Comparison of ENCODE assay signal across 8 mouse cellular contexts in the genomic region with DNA sequence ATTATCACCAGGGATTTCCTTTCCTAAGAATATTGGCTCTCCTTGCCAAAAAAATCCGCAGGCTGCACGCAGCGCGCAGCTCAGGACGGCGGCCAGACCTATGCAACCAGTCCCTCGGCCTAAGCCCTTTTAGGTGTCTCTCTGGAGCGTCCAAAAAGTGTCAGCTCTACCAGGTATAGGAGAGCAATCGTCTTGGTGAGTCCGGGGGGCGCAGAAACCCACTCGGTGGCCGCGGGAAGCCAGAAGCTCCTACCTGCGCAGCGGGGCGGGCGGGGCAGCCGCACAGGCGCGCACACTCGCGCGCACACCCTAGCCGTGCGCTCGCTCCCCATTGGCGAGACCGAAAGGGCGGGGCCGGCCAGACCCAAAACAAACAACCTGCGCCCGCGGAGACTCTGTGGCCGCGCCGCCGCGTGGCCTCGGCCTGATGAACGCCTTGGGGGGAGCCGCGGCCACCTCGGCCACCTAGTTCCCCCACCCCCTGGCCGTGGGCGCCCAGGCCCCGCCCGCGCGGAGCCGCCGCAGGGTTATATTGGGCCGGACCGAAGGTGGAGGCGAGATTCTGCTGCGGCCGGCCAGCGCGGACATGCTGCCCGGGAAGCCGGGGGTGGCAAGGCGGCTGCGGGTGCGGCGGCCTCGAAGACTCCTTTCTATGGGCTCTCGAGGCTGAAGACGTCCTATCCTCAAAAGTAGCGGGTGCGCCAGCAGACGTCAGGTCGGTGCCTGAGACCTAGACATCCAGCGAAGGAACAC. TPM values are rescaled to one million over a fixed set of nuclear protein-coding genes. Genes with fewer than 3 reads are reported as not detected.
DNase-seq lines count a peak whose midpoint lies in the region; ATAC-seq and TF ChIP-seq lines count a peak whose summit lies in the region.
"Had no signal": no experiment of that assay in that cellular context is flagged by ENCODE, and none has a peak within 500 bp of the region (broad histone marks: within the 10 kb centered on the region; RNA-seq: fewer than 3 reads in every experiment).

No protein-coding gene starts in this region.

- ATAC-seq in forebrain, embryonic 16.5 days = peak; percentile 32
- no peak for ATAC-seq in limb, embryonic 15.5 days (ENCODE audit: insufficient number of reproducible peaks, low FRiP score, low TSS enrichment, low read depth)
- peak; percentile 28 for ATAC-seq in midbrain, embryonic 13.5 days
- peak; percentile 92 for ATAC-seq in stomach, embryonic 16.5 days (ENCODE audit: insufficient read depth, low FRiP score)

- no peak overlapping the region for H3K27ac ChIP-seq in ES-E14 (ENCODE audit: insufficient read depth, low read depth, low read length, poor library complexity, severe bottlenecking)
- no peak overlapping the region; the same call in 1 of the 2 replicates for H3K27ac ChIP-seq in forebrain, embryonic 16.5 days (ENCODE audit: low read length)
- H3K27ac ChIP-seq in limb, embryonic 15.5 days = no peak overlapping the region
- H3K27ac ChIP-seq in midbrain, embryonic 13.5 days = no peak overlapping the region
- H3K27ac ChIP-seq in stomach, embryonic 16.5 days (ENCODE audit: low read length) = peak overlapping the region; percentile 94

- H3K4me1 ChIP-seq in ES-E14 (ENCODE audit: control insufficient read depth in 2 of 2, insufficient read depth in 2 of 2, low read length in 2 of 2, poor library complexity in 1 of 2) = peaks cover 0 to 4% of the 10 kb centered on the region in 2 experiments; a peak in 1 of 4 replicates
- H3K4me1 ChIP-seq in forebrain, embryonic 16.5 days (replicated peaks; ENCODE audit: control insufficient read depth, insufficient read depth, low read length) = peaks cover 28% of the 10 kb centered on the region
- H3K4me1 ChIP-seq in limb, embryonic 15.5 days = peaks cover 30% of the 10 kb centered on the region
- peaks cover 26% of the 10 kb centered on the region for H3K4me1 ChIP-seq in midbrain, embryonic 13.5 days (replicated peaks)
- peaks cover 11% of the 10 kb centered on the region for H3K4me1 ChIP-seq in stomach, embryonic 16.5 days (ENCODE audit: control insufficient read depth, insufficient read depth, low read length)

- peak; percentile 40 for DNase-seq in ES-E14 (ENCODE audit: low read depth, low spot score)
- peak; percentile 78 to 79 for DNase-seq in adrenal gland, postnatal 36 days
- peak; percentile 48 for DNase-seq in induced T-regulatory cell, adult 2 months (ENCODE audit: low read depth)

- H3K9me3 ChIP-seq in ES-E14 (ENCODE audit: control insufficient read depth, insufficient read depth, low read depth, low read length) = no peaks in the 10 kb centered on the region
- no peaks in the 10 kb centered on the region for H3K9me3 ChIP-seq in forebrain, embryonic 16.5 days (ENCODE audit: control insufficient read depth, low read length)
- no peaks in the 10 kb centered on the region for H3K9me3 ChIP-seq in limb, embryonic 15.5 days
- H3K9me3 ChIP-seq in midbrain, embryonic 13.5 days = no peaks in the 10 kb centered on the region
- H3K9me3 ChIP-seq in stomach, embryonic 16.5 days (replicated peaks; ENCODE audit: control insufficient read depth, low read length) = no peaks in the 10 kb centered on the region

- H3K4me2 ChIP-seq in forebrain, embryonic 16.5 days (ENCODE audit: low read length) = peak overlapping the region; percentile 98
- H3K4me2 ChIP-seq in limb, embryonic 15.5 days = peak overlapping the region; percentile 99
- H3K4me2 ChIP-seq in midbrain, embryonic 13.5 days (replicated peaks) = peak overlapping the region; percentile 97
- peak overlapping the region; percentile 95 for H3K4me2 ChIP-seq in stomach, embryonic 16.5 days (ENCODE audit: low read depth, low read length)

- no peaks in the 10 kb centered on the region for H3K36me3 ChIP-seq in ES-E14 (ENCODE audit: control insufficient read depth, insufficient read depth, low read length, poor library complexity, severe bottlenecking)
- no peaks in the 10 kb centered on the region for H3K36me3 ChIP-seq in forebrain, embryonic 16.5 days (ENCODE audit: control insufficient read depth, insufficient read depth)
- no peaks in the 10 kb centered on the region for H3K36me3 ChIP-seq in limb, embryonic 15.5 days
- H3K36me3 ChIP-seq in midbrain, embryonic 13.5 days = no peaks in the 10 kb centered on the region
- no peaks in the 10 kb centered on the region for H3K36me3 ChIP-seq in stomach, embryonic 16.5 days (ENCODE audit: control insufficient read depth, insufficient read depth, low read length)

- H3K9ac ChIP-seq in ES-E14 (ENCODE audit: insufficient read depth, low read depth, low read length, poor library complexity, severe bottlenecking) = 0 out of 2 replicates have a peak overlapping the region, but pooled peaks have one; percentile 1
- peak overlapping the region; percentile 54 for H3K9ac ChIP-seq in forebrain, embryonic 16.5 days (replicated peaks; ENCODE audit: low read depth, low read length)
- peak overlapping the region; percentile 37; the same call in 1 of the 2 replicates for H3K9ac ChIP-seq in limb, embryonic 15.5 days
- peak overlapping the region; percentile 53 for H3K9ac ChIP-seq in midbrain, embryonic 13.5 days (replicated peaks)
- H3K9ac ChIP-seq in stomach, embryonic 16.5 days (ENCODE audit: low read length) = peak overlapping the region; percentile 88

- in situ Hi-C loops in ES-E14 (cut with MboI; ENCODE audit: low sequenced_read_pairs in 2 of 2, unreplicated experiment in 2 of 2) = no loop called here

- under 1% methylated on average over 73 of the region's 73 CpGs for WGBS in forebrain, embryonic 16.5 days
- 1% methylated on average over 65 of the region's 73 CpGs for WGBS in limb, embryonic 15.5 days
- WGBS in midbrain, embryonic 13.5 days = under 1% methylated on average over 71 of the region's 73 CpGs
- under 1% methylated on average over 73 of the region's 73 CpGs for WGBS in stomach, embryonic 16.5 days

- peak overlapping the region; percentile 70 to 74 for H3K4me3 ChIP-seq in ES-E14 (ENCODE audit: insufficient read depth in 1 of 2, low read depth in 1 of 2, low read length in 2 of 2, poor library complexity in 1 of 2, severe bottlenecking in 1 of 2)
- peak overlapping the region; percentile 56 for H3K4me3 ChIP-seq in forebrain, embryonic 16.5 days (replicated peaks; ENCODE audit: low read length)
- peak overlapping the region; percentile 57 for H3K4me3 ChIP-seq in limb, embryonic 15.5 days
- H3K4me3 ChIP-seq in midbrain, embryonic 13.5 days (replicated peaks) = peak overlapping the region; percentile 53
- H3K4me3 ChIP-seq in stomach, embryonic 16.5 days (replicated peaks; ENCODE audit: low read length) = peak overlapping the region; percentile 67

- peaks cover 75% of the 10 kb centered on the region for H3K27me3 ChIP-seq in forebrain, embryonic 16.5 days (replicated peaks; ENCODE audit: control insufficient read depth, insufficient read depth, low read length)
- H3K27me3 ChIP-seq in limb, embryonic 15.5 days = peaks cover 94% of the 10 kb centered on the region
- peaks cover 93% of the 10 kb centered on the region for H3K27me3 ChIP-seq in midbrain, embryonic 13.5 days
- H3K27me3 ChIP-seq in stomach, embryonic 16.5 days (ENCODE audit: control insufficient read depth, insufficient read depth, low read length) = peaks cover 32% of the 10 kb centered on the region

TF ChIP-seq in ES-E14, 5 proteins besides CTCF, POLR2A, EP300 and RAD21:
- TF ChIP-seq HCFC1 (IDR thresholded peaks at IDR 0.05; ENCODE audit: borderline replicate concordance, insufficient read depth, low read length) = no peak
- TF ChIP-seq CHD2 (IDR thresholded peaks at IDR 0.05; ENCODE audit: low read depth, low read length) = no peak
- TF ChIP-seq MAFK (IDR thresholded peaks at IDR 0.05; ENCODE audit: insufficient read depth, low read depth, low read length) = no peak
- TF ChIP-seq ZNF384 (IDR thresholded peaks at IDR 0.05; ENCODE audit: low read depth, low read length) = no peak

RNA-seq across cellular contexts. Expression of a gene that starts 1.2 kb away (rescaled TPM):
- 0.21 and 0.22 TPM in 2 replicates for total RNA-seq in ES-E14 (2012; rRNA removed)
- not detected for total RNA-seq in adrenal gland, postnatal 36 days (2021)
- not detected in 2 replicates for polyA plus RNA-seq in forebrain, embryonic 16.5 days (2015; fragmentation: Nextera tagmentation; extraction: Ambion mirVana)
- polyA plus RNA-seq in limb, embryonic 15.5 days (2015; fragmentation: Nextera tagmentation; extraction: Ambion mirVana) = not detected in 2 replicates
- polyA plus RNA-seq in midbrain, embryonic 13.5 days (2015; fragmentation: Nextera tagmentation; extraction: Ambion mirVana) = not detected in 2 replicates
- not detected in 2 replicates for polyA plus RNA-seq in stomach, embryonic 16.5 days (2015; fragmentation: Nextera tagmentation; extraction: Ambion mirVana)
- total RNA-seq: gastrocnemius, postnatal 4 days had no signal

RNA-seq across cellular contexts. Expression of a gene that starts 2.0 kb away (rescaled TPM):
- total RNA-seq in ES-E14 (2012; rRNA removed) = 0.32 and 1.6 TPM in 2 replicates
- under 1 TPM; 0.10 to 0.26 TPM for total RNA-seq in adrenal gland, postnatal 36 days (2021)
- polyA plus RNA-seq in forebrain, embryonic 16.5 days (2015; fragmentation: Nextera tagmentation; extraction: Ambion mirVana) = 1.5 and 2.0 TPM in 2 replicates
- 2.0 TPM in 2 replicates for polyA plus RNA-seq in limb, embryonic 15.5 days (2015; fragmentation: Nextera tagmentation; extraction: Ambion mirVana)
- 1.5 and 2.0 TPM in 2 replicates for polyA plus RNA-seq in midbrain, embryonic 13.5 days (2015; fragmentation: Nextera tagmentation; extraction: Ambion mirVana)
- polyA plus RNA-seq in stomach, embryonic 16.5 days (2015; fragmentation: Nextera tagmentation; extraction: Ambion mirVana) = 8.9 and 9.6 TPM in 2 replicates
- total RNA-seq: gastrocnemius, postnatal 4 days had no signal

Comparison
In these comparisons a context has a peak if more than half of its experiments do, and no peak if none do; other contexts are left out.
1. H3K9ac ChIP-seq: peak in every context shown above with its lines; median percentile 88 in stomach, embryonic 16.5 days; 54 in forebrain, embryonic 16.5 days; 53 in midbrain, embryonic 13.5 days; 37 in limb, embryonic 15.5 days; 1 in ES-E14.